Mouse (Mus musculus) layer of hippocampus, adult 9-11 months (tissue): ENCODE measurements around the gene Pik3ca.

Experiments used
- DNase-seq: peaks from one replicate; pipeline ENCODE4 v3.0.0; 2022

Pik3ca gene

DNA sequence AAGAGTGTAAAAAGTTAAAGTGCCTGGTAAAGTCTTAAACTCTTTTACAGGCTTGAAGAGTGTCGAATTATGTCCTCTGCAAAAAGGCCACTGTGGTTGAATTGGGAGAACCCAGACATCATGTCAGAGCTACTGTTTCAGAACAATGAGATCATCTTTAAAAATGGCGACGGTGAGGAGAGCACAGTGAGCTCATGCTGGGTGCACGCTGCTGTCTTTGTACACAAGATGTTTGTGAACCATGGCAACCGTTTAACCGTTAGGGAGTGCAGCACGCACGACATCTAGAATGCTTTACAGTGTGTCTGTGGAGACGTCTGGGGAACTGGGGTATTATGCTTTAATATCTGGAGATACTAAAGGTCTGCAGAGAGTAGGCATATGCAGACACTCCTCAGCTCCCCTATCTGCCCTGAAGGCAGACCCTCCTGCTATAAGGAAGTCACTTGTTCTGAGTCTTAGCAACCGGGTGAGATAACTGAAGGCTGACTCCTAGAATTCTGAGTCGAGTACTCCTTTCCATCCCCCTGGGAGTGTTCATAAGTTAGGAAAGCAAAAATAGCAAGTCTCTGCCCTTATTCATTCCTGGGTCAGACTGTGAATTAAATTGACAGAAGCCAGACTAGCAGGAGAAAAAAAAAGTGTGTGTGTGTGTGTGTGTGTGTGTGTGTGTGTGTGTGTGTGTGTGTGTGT is 57.0 kb downstream of the Pik3ca start:
- no peak for DNase-seq

- DNase-seq: no peak
These were observed 62.3 kb downstream of the Pik3ca start for GRCm38 (mm10) chr3:32459777-32460176.

GRCm38 (mm10) chr3:32467321-32467720 is 69.8 kb downstream of the Pik3ca start:
- DNase-seq: no peak

- no peak for DNase-seq
These were observed 70.9 kb downstream of the Pik3ca start for GRCm38 (mm10) chr3:32468411-32468810.

DNA sequence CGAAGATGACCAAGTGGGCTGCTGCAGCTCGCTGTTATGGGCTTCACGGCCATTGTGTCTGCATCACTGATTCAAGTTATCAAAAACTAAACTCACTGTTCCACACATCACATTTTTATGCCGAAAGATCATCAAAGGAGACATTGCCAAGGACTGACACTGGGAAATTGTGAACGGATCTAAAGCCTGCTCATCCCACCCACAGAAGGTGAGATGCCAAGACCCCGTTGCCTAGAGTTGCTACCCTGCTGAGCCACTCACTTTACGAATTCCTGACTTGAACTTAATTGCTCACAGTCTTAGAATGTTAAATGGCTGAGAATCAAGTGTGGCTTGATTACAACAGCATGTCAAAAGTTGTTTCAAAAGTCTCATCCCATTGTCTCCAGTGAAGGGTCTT is 73.0 kb downstream of the Pik3ca start:
- no peak for DNase-seq

- DNase-seq: peak; percentile 35
These were observed 73.6 kb downstream of the Pik3ca start for GRCm38 (mm10) chr3:32471098-32471497.

- no peak for DNase-seq
These were observed 74.9 kb downstream of the Pik3ca start for GRCm38 (mm10) chr3:32472191-32472900.

- DNase-seq: no peak
These were observed 75.7 kb downstream of the Pik3ca start for GRCm38 (mm10) chr3:32473184-32473583.

DNA sequence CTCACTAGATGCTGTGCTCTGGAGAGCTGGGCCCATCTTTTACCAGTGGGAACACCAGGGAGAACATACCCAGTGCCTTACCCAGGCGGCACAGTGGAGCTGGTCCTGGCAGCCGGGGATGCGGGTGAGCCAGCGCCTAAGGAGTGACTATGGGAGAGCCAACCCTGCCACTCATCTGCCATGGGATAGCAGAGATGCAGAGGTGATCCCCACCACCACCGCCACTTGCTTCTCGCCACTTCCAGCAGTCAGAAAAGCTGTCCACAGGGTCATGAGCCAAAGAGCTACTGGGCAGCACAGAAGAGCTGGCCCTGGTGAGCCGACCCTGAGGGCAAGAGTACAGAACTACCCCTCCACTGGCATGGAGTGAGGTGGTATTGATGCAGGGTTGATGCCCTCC is 82.5 kb downstream of the Pik3ca start:
- DNase-seq: no peak

GRCm38 (mm10) chr3:32483035-32483434 is 85.6 kb downstream of the Pik3ca start:
- DNase-seq: no peak

DNA sequence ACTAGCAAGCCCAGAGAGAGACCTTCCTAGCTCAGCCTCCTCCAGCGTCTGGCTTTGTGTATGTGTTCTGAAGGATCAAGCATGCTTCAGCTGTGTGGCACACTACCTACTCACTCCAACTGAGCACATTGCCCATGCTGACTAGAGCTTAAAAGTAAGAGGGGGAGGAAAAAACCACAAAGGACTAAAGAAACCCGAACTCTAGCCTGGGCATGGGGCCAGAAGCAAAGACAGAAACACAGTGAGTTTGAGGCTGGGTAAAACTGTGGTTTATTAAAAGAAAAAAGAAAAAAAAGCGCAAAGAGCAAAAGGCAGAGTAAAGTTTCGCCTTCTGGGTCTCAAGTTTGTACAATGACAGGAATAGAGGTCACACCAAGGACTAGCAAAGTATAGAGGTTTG is 89.1 kb downstream of the Pik3ca start:
- no peak for DNase-seq

- no peak for DNase-seq
These were observed 90.7 kb downstream of the Pik3ca start for GRCm38 (mm10) chr3:32488172-32488571.

- no peak for DNase-seq
These were observed 92.8 kb downstream of the Pik3ca start for GRCm38 (mm10) chr3:32490076-32490927.

GRCm38 (mm10) chr3:32490928-32491315 is 93.5 kb downstream of the Pik3ca start:
- no peak for DNase-seq

- DNase-seq: no peak
These were observed 94.9 kb downstream of the Pik3ca start, which contains the start of gene Kcnmb3 for GRCm38 (mm10) chr3:32492097-32493090. Gene Kcnmb3, minus strand, starts transcription at chr3:32492231.

- no peak for DNase-seq
These were observed 97.1 kb downstream of the Pik3ca start for GRCm38 (mm10) chr3:32494387-32495087.

GRCm38 (mm10) chr3:32495088-32495770 is 97.8 kb downstream of the Pik3ca start:
- DNase-seq: no peak

DNA sequence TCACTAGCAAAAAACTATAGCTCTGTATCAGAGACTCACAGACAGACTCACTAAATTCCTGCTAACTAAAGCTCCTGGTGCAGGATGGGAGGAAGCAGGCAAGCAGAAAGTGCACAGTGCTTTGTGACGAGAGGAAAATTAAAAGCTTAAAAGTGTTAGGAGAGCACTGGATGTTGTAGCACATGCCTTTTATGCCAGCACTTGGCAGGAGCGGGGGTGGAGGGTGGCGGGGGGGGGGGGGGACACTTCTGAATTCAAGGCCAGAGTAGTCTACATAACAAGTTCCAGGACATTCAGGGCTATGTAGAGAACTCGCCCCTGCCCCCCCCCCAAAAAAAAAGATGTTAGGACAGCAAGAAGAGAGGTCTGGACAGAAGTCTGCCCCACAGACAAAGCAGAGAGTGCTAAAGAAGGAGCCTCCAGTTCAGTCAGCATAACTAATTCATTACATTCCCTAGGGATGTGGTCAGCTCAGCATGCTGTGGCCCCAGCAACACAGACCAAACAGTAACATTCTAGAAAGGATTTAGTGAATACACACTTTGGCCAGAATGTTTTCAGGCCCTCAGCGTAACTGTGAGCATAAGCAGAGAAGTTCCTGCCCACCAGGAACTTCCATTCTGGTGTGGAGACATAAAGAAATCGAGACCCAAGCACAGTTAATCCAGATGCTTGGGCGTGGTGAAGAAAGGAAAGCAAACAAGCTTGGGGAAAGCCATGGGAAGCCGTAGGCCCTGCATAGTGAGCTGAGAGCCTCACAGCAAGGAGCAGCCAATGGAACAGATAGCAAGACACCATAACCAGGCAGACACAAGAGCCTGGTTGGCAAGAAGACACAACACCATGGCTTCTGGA is 98.6 kb downstream of the Pik3ca start:
- DNase-seq: no peak

- no peak for DNase-seq
These were observed 99.2 kb downstream of the Pik3ca start for GRCm38 (mm10) chr3:32496711-32497070.

DNA sequence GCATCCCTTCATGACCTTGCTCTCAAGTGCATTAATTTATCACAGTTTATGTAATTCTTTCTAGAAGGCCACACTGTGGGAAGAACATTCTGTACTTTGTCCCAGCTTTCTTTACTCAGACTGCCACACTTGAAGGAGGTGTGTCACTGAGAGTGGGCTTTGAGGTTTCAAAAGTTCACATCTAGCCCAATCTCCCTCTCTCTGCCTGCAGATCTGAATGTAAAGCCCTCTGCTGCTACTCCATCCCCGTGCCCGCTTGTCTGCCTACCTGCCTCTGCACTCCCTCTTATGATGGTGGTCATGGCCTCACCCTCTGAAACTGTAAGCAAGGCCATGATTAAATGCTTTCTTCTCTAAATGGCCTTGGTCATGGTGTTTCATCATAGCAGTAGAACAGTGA is 102.9 kb downstream of the Pik3ca start:
- no peak for DNase-seq
